28 mouse cellular contexts compared by ENCODE assay signal in the genomic region with DNA sequence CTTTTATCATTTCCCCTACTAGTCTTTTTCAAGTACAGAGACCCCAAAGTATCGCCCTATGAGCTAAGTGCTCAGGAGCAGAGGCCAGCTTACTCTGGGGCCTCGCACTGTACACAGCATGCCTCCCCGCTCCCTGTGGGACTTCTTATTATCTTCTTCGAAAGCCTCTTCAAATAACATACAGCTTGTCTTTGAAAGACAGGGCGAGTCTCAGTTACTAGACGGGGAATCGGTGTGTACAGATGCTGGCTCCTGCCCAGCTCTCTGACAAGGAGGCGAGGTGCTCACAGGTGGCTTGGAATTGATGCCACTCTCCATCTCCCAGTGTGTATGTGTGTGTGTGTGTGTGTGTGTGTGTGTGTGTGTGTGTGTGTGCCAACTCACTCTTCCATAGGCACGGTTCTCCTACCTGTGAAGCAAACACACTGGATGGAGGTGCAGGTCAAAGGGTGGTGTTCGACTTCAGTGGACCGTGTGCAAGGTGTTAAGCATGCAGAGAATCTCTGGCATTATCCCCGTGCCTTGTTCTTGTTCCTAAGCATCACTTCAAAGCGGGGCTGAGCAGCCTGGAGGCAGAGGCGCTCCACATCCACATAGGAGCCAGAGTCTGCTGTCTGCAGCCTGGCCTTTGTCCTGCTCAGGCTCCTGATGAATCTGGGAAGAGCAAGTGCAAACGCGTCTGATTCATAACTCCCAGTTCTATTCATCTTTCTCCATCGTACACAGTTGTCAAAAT.
DNase-seq lines count a peak whose midpoint lies in the region; ATAC-seq and TF ChIP-seq lines count a peak whose summit lies in the region.
"Had no signal": no experiment of that assay in that cellular context is flagged by ENCODE, and none has a peak within 500 bp of the region (broad histone marks: within the 10 kb centered on the region; RNA-seq: fewer than 3 reads in every experiment).

No protein-coding gene starts in this region.

- H3K27ac ChIP-seq in forebrain, embryonic 14.5 days (ENCODE audit: low read depth, low read length): no peak overlapping the region
- no peak overlapping the region for H3K27ac ChIP-seq in forebrain, embryonic 12.5 days
- H3K27ac ChIP-seq in hindbrain, embryonic 14.5 days: peak overlapping the region; percentile 9; the same call in 1 of the 2 replicates
- no peak overlapping the region for H3K27ac ChIP-seq in hindbrain, embryonic 11.5 days (ENCODE audit: low read depth, low read length)
- no peak overlapping the region for H3K27ac ChIP-seq in hindbrain, postnatal 0 days
- H3K27ac ChIP-seq: embryonic facial prominence, embryonic 15.5 days; heart, embryonic 10.5 days; heart, embryonic 15.5 days; liver, embryonic 14.5 days; neural tube, embryonic 12.5 days; stomach, postnatal 0 days had no signal

- no peaks in the 10 kb centered on the region for H3K4me1 ChIP-seq in forebrain, embryonic 14.5 days (ENCODE audit: control insufficient read depth, insufficient read depth, low read length)
- peaks cover 5% of the 10 kb centered on the region for H3K4me1 ChIP-seq in forebrain, embryonic 12.5 days
- H3K4me1 ChIP-seq in hindbrain, embryonic 14.5 days (replicated peaks; ENCODE audit: control insufficient read depth, insufficient read depth, low read length): no peaks in the 10 kb centered on the region
- no peaks in the 10 kb centered on the region for H3K4me1 ChIP-seq in hindbrain, embryonic 11.5 days (replicated peaks; ENCODE audit: control insufficient read depth, insufficient read depth, low read length)
- no peaks in the 10 kb centered on the region for H3K4me1 ChIP-seq in hindbrain, postnatal 0 days (ENCODE audit: insufficient read depth, low read length)
- H3K4me1 ChIP-seq in lung, adult 2 months (ENCODE audit: control insufficient read depth, insufficient read depth, low read length): no peaks in the 10 kb centered on the region
- H3K4me1 ChIP-seq: embryonic facial prominence, embryonic 15.5 days; heart, embryonic 10.5 days; heart, embryonic 15.5 days; neural tube, embryonic 12.5 days had no signal

- TF ChIP-seq CTCF in brain, embryonic 14.5 days (IDR thresholded peaks at IDR 0.05; ENCODE audit: borderline replicate concordance, extremely low read depth, insufficient read depth, insufficient read length): no peak
- no peak for TF ChIP-seq CTCF in hindbrain, postnatal 0 days (IDR thresholded peaks at IDR 0.05; ENCODE audit: low read depth)
- TF ChIP-seq CTCF in lung, adult 2 months (IDR thresholded peaks at IDR 0.05; ENCODE audit: insufficient read depth, low read length): no peak

- no peaks in the 10 kb centered on the region for H3K36me3 ChIP-seq in forebrain, embryonic 14.5 days (ENCODE audit: control insufficient read depth, insufficient read depth, low read length)
- H3K36me3 ChIP-seq in forebrain, embryonic 12.5 days (replicated peaks): no peaks in the 10 kb centered on the region
- H3K36me3 ChIP-seq in hindbrain, embryonic 14.5 days (replicated peaks; ENCODE audit: control insufficient read depth, insufficient read depth): no peaks in the 10 kb centered on the region
- no peaks in the 10 kb centered on the region for H3K36me3 ChIP-seq in hindbrain, embryonic 11.5 days (ENCODE audit: control insufficient read depth, insufficient read depth, low read length)
- H3K36me3 ChIP-seq in hindbrain, postnatal 0 days (ENCODE audit: insufficient read depth, low read length): no peaks in the 10 kb centered on the region
- H3K36me3 ChIP-seq: embryonic facial prominence, embryonic 15.5 days; heart, embryonic 10.5 days; heart, embryonic 15.5 days; neural tube, embryonic 12.5 days had no signal

- no peaks in the 10 kb centered on the region for H3K9me3 ChIP-seq in forebrain, embryonic 14.5 days (replicated peaks; ENCODE audit: control insufficient read depth, low read length)
- H3K9me3 ChIP-seq in forebrain, embryonic 12.5 days: no peaks in the 10 kb centered on the region
- no peaks in the 10 kb centered on the region for H3K9me3 ChIP-seq in hindbrain, embryonic 14.5 days (ENCODE audit: control insufficient read depth, low read length)
- no peaks in the 10 kb centered on the region for H3K9me3 ChIP-seq in hindbrain, embryonic 11.5 days (ENCODE audit: control insufficient read depth, low read length)
- no peaks in the 10 kb centered on the region for H3K9me3 ChIP-seq in hindbrain, postnatal 0 days (ENCODE audit: low read length)
- H3K9me3 ChIP-seq: embryonic facial prominence, embryonic 15.5 days; heart, embryonic 10.5 days; heart, embryonic 15.5 days; neural tube, embryonic 12.5 days had no signal

- H3K4me2 ChIP-seq in forebrain, embryonic 14.5 days (ENCODE audit: low read length): no peak overlapping the region
- no peak overlapping the region for H3K4me2 ChIP-seq in forebrain, embryonic 12.5 days
- H3K4me2 ChIP-seq in hindbrain, embryonic 14.5 days (replicated peaks): no peak overlapping the region
- H3K4me2 ChIP-seq in hindbrain, embryonic 11.5 days (replicated peaks; ENCODE audit: low read depth, low read length): no peak overlapping the region
- no peak overlapping the region for H3K4me2 ChIP-seq in hindbrain, postnatal 0 days (ENCODE audit: low read depth, low read length)
- H3K4me2 ChIP-seq: embryonic facial prominence, embryonic 15.5 days; heart, embryonic 15.5 days; lung, embryonic 14.5 days; neural tube, embryonic 12.5 days had no signal

- intact Hi-C loops in heart, postnatal 14 days (cut with DNase I): no loop called here

- no peak overlapping the region for H3K9ac ChIP-seq in forebrain, embryonic 14.5 days (ENCODE audit: low read length)
- no peak overlapping the region for H3K9ac ChIP-seq in forebrain, embryonic 12.5 days
- no peak overlapping the region for H3K9ac ChIP-seq in hindbrain, embryonic 14.5 days
- no peak overlapping the region for H3K9ac ChIP-seq in hindbrain, embryonic 11.5 days (ENCODE audit: low read depth, low read length)
- no peak overlapping the region for H3K9ac ChIP-seq in hindbrain, postnatal 0 days (replicated peaks; ENCODE audit: low read length)
- H3K9ac ChIP-seq: embryonic facial prominence, embryonic 15.5 days; heart, embryonic 15.5 days; liver, embryonic 14.5 days; lung, embryonic 14.5 days; neural tube, embryonic 12.5 days had no signal

- no peaks in the 10 kb centered on the region for H3K27me3 ChIP-seq in forebrain, embryonic 14.5 days (replicated peaks; ENCODE audit: control insufficient read depth, insufficient read depth, low read length)
- no peaks in the 10 kb centered on the region for H3K27me3 ChIP-seq in forebrain, embryonic 12.5 days
- no peaks in the 10 kb centered on the region for H3K27me3 ChIP-seq in hindbrain, embryonic 14.5 days (ENCODE audit: control insufficient read depth, insufficient read depth, low read length)
- H3K27me3 ChIP-seq in hindbrain, embryonic 11.5 days (ENCODE audit: control insufficient read depth, insufficient read depth, low read length): no peaks in the 10 kb centered on the region
- H3K27me3 ChIP-seq in hindbrain, postnatal 0 days (ENCODE audit: insufficient read depth, low read length): no peaks in the 10 kb centered on the region
- H3K27me3 ChIP-seq: embryonic facial prominence, embryonic 15.5 days; heart, embryonic 15.5 days; neural tube, embryonic 12.5 days had no signal

- ATAC-seq in forebrain, embryonic 14.5 days: peak; percentile 40; the same call in 1 of the 2 replicates
- ATAC-seq in forebrain, embryonic 12.5 days (ENCODE audit: low FRiP score): no peak
- ATAC-seq in hindbrain, embryonic 14.5 days (ENCODE audit: low FRiP score): no peak
- no peak for ATAC-seq in hindbrain, embryonic 11.5 days (ENCODE audit: low FRiP score)
- 0 out of 2 replicates have a peak, but pooled peaks have one; percentile 30 for ATAC-seq in hindbrain, postnatal 0 days
- ATAC-seq: intestine, postnatal 0 days; Patski had no signal

- DNase-seq in forebrain, embryonic 14.5 days (ENCODE audit: low spot score): peak; percentile 32
- DNase-seq in hindbrain, embryonic 14.5 days (ENCODE audit: low spot score): no peak
- DNase-seq in hindbrain, embryonic 11.5 days (ENCODE audit: low spot score): no peak
- DNase-seq in brain, embryonic 14.5 days (ENCODE audit: low read depth): peak; percentile 59
- DNase-seq in hindbrain, postnatal 0 days (ENCODE audit: low spot score): no peak
- DNase-seq in heart, postnatal 14 days: no peak
- DNase-seq in lung, adult 2 months: no peak
- DNase-seq: adrenal gland, postnatal 10 days; cerebellum, adult 11 months; cerebellum, adult 9-10 months; heart, postnatal 36 days; kidney, adult 9 months; kidney, postnatal 10 days; liver; lung, embryonic 14.5 days; lung, postnatal 14 days; right cerebral cortex, postnatal 4 days; thymus, adult 18-20 months; thymus, postnatal 25 days had no signal

- no peak for TF ChIP-seq POLR2A in brain, embryonic 14.5 days (IDR thresholded peaks at IDR 0.05; ENCODE audit: borderline replicate concordance, extremely low read depth, insufficient read depth, insufficient read length, poor library complexity, severe bottlenecking)
- TF ChIP-seq POLR2A in lung, adult 2 months (IDR thresholded peaks at IDR 0.05; ENCODE audit: borderline replicate concordance, extremely low read depth, low read depth, low read length): no peak

- H3K4me3 ChIP-seq in forebrain, embryonic 14.5 days (ENCODE audit: low read depth, low read length): no peak overlapping the region
- no peak overlapping the region for H3K4me3 ChIP-seq in forebrain, embryonic 12.5 days (replicated peaks)
- H3K4me3 ChIP-seq in hindbrain, embryonic 14.5 days (replicated peaks; ENCODE audit: low read length): no peak overlapping the region
- H3K4me3 ChIP-seq in hindbrain, embryonic 11.5 days (ENCODE audit: low read depth, low read length): no peak overlapping the region
- H3K4me3 ChIP-seq in hindbrain, postnatal 0 days (ENCODE audit: low read length): no peak overlapping the region
- H3K4me3 ChIP-seq in lung, adult 2 months (replicated peaks; ENCODE audit: extremely low read depth, low read depth, low read length): no peak overlapping the region
- H3K4me3 ChIP-seq: embryonic facial prominence, embryonic 15.5 days; heart, embryonic 10.5 days; heart, embryonic 15.5 days; neural tube, embryonic 12.5 days had no signal

- 50% methylated on average over 17 of the region's 17 CpGs for WGBS in forebrain, embryonic 14.5 days
- 65% methylated on average over 17 of the region's 17 CpGs for whole genome bisulfite sequencing in forebrain, embryonic 12.5 days
- 67% methylated on average over 17 of the region's 17 CpGs for WGBS in hindbrain, embryonic 14.5 days
- WGBS in hindbrain, embryonic 11.5 days: 77% methylated on average over 17 of the region's 17 CpGs
- 55% methylated on average over 17 of the region's 17 CpGs for WGBS in hindbrain, postnatal 0 days
- 69% methylated on average over 17 of the region's 17 CpGs for WGBS in lung, adult 2 months

Comparison
In these comparisons a context has a peak if more than half of its experiments do, and no peak if none do; other contexts are left out.
1. ATAC-seq: peak in forebrain, embryonic 14.5 days (single experiment) and hindbrain, postnatal 0 days (single experiment); none in forebrain, embryonic 12.5 days (single experiment), hindbrain, embryonic 14.5 days (single experiment) and hindbrain, embryonic 11.5 days (single experiment).
2. DNase-seq: peak in forebrain, embryonic 14.5 days (single experiment) and brain, embryonic 14.5 days (single experiment); none in hindbrain, embryonic 14.5 days (single experiment), hindbrain, embryonic 11.5 days (single experiment), hindbrain, postnatal 0 days (single experiment), heart, postnatal 14 days (0 of 2) and lung, adult 2 months (single experiment).